Mouse (Mus musculus) forebrain, postnatal 0 days (tissue): ENCODE data around the gene Pan3. TPM values are rescaled to one million over a fixed set of nuclear protein-coding genes. Genes with fewer than 3 reads are reported as not detected.

ENCODE experiments used
- ATAC-seq: fragments of 200-750 bp; cut with Nextera tagmentation; 2 replicates; pipeline ENCODE4 v1.8.0; 2017; ENCODE audit warnings: mild to moderate bottlenecking, moderate library complexity
- DNase-seq: peaks from one replicate; pipeline ENCODE4 v3.0.0-alpha.2; 2015
- H3K27ac ChIP-seq: fragments of 300-500 bp; sonication (generic); 2 replicates; pipeline ENCODE4 v1.5.1; 2014; ENCODE audit warnings: low read depth, mild to moderate bottlenecking, antibody characterized with exemption, low read length, moderate library complexity, mixed read lengths
- H3K27me3 ChIP-seq: fragments of 300-500 bp; sonication (generic); 2 replicates; pipeline ENCODE4 v1.6.1; 2014; ENCODE audit warnings: mild to moderate bottlenecking, low read length, mixed read lengths; ENCODE audit not compliant: insufficient read depth
- H3K36me3 ChIP-seq: fragments of 300-500 bp; sonication (generic); 2 replicates; pipeline ENCODE4 v1.6.1; 2014; ENCODE audit warnings: mild to moderate bottlenecking, moderate library complexity; ENCODE audit not compliant: insufficient read depth
- H3K4me1 ChIP-seq: fragments of 300-500 bp; sonication (generic); 2 replicates; pipeline ENCODE4 v1.6.1; 2014; ENCODE audit warnings: antibody characterized with exemption; ENCODE audit not compliant: insufficient read depth
- H3K4me2 ChIP-seq: fragments of 300-500 bp; sonication (generic); 2 replicates; pipeline ENCODE4 v1.6.1; 2014; ENCODE audit warnings: low read depth, mild to moderate bottlenecking, moderate library complexity
- H3K4me3 ChIP-seq: fragments of 300-500 bp; sonication (generic); 2 replicates; pipeline ENCODE4 v1.5.1; 2014; ENCODE audit warnings: low read depth, low read length, mixed read lengths
- H3K9ac ChIP-seq: fragments of 300-500 bp; sonication (generic); 2 replicates; pipeline ENCODE4 v1.6.1; 2014; ENCODE audit warnings: mild to moderate bottlenecking
- H3K9me3 ChIP-seq: fragments of 300-500 bp; sonication (generic); 2 replicates; pipeline ENCODE4 v1.6.1; 2016; ENCODE audit warnings: low read length
- CTCF ChIP-seq: sonication (generic); IDR thresholded peaks from 2 replicates; pipeline ENCODE4 v1.5.1; 2016; ENCODE audit warnings: antibody characterized with exemption, control low read depth, low read depth
- WGBS: fragments of 180-500 bp; shearing (Covaris S2); extraction: QIAGEN DNeasy Blood & Tissue Kit; methylation state at CpG from one replicate; pipeline ENCODE4 v1.1.7; 2014; 5-methylcytosine and 5-hydroxymethylcytosine counted together
- polyA plus RNA-seq: library from polyadenylated mRNA; unstranded; fragments of >200 nt; fragmentation: Nextera tagmentation; extraction: Ambion mirVana; gene quantifications from 2 replicates; pipeline ENCODE4 v1.2.1, GENCODE M21; 2015
- total RNA-seq: library from RNA; depleted of rRNA; stranded (reverse); fragments of >200 nt; gene quantifications from 2 replicates; pipeline ENCODE4 v1.2.3, GENCODE M21; 2014; rRNA removed

Pan3 gene
- total RNA-seq (50.5 and 68.0 TPM in 2 replicates), polyA plus RNA-seq (39.0 and 52.6 TPM in 2 replicates)

DNA sequence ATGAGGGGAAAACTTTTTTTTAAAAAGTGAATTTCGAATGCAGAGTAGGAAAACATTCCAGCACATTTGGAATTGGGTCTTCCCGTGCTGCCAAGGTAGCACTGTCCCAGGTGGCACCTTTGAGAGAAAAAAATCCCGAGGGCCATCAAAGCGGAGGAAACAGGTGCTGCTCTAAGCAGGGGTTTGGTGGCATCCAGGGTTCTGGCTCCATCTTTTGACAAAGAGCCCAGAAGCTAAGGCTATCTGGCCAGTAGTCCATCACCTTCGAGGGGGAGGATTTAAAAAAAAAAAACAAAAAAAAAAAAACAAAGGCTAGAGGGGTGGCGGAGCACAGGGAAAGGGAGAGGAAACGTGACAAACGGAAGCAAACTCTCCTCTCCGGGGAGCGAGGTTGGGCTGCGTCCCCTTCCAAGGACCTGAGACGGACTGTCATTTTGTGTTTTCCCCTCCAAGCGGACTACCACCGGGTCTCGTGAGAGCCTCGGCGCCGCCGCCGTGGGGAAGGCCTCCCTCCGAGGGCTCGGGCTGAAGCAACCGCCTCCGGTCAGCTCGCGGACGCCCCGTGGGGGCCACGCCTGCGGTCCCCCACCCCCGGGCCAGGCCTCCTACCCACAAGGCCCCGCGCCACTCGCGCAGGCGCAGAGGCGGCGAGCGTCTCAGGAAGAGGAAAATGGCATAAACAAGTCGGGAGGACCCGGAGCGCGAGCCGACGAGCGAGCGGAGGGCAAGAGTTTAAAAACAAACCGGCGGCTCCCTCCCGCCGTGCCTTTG lies at the start of gene Pan3:
Gene Pan3, plus strand, starts transcription at position 627 of the 771 bp plus-strand sequence.
- H3K9ac ChIP-seq = peak within 1 kb of the TSS; percentile 91
- peaks cover 11% of the 10 kb centered on the region for H3K4me1 ChIP-seq
- 0 out of 2 replicates have a peak, but pooled peaks have one; percentile 3 for TF ChIP-seq CTCF
- ATAC-seq (peak; percentile 87), DNase-seq (peak; percentile 96)
- H3K4me3 ChIP-seq = peak within 1 kb of the TSS; percentile 95
- no peaks in the 10 kb centered on the region for H3K9me3 ChIP-seq
- peak within 1 kb of the TSS; percentile 80 for H3K4me2 ChIP-seq
- no peaks in the 10 kb centered on the region for H3K27me3 ChIP-seq
- no peaks in the 10 kb centered on the region for H3K36me3 ChIP-seq
- WGBS = 0% methylated on average over 49 of the region's 51 CpGs
- H3K27ac ChIP-seq = peak within 1 kb of the TSS; percentile 97

DNA sequence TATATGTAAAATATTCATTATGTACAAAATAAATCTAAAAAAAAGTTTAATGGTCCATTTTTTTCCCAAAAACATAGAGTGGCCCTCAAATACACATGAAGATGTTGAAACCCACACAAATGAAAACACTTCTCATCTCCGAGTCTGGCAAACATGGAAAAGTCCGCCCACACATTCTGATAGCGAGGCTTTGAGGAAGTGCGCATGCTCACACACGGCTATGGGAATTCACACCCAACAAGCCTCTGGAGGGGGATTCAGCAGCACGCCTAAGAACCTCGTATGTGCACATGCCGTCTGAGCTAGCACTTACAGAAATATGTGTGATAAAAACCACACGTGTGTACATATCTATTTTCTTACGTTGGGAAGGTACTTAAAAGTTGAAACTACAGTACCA lies 48.6 kb upstream of the Pan3 start:
- no peak overlapping the region for H3K9ac ChIP-seq
- no peak overlapping the region for H3K4me2 ChIP-seq
- ATAC-seq = no peak
- no peaks in the 10 kb centered on the region for H3K4me1 ChIP-seq
- no peaks in the 10 kb centered on the region for H3K9me3 ChIP-seq
- DNase-seq = no peak
- WGBS = 90% methylated on average over 10 of the region's 10 CpGs
- H3K27me3 ChIP-seq = no peaks in the 10 kb centered on the region
- TF ChIP-seq CTCF = no peak
- no peak overlapping the region for H3K27ac ChIP-seq
- no peak overlapping the region for H3K4me3 ChIP-seq
- H3K36me3 ChIP-seq = no peaks in the 10 kb centered on the region

DNA sequence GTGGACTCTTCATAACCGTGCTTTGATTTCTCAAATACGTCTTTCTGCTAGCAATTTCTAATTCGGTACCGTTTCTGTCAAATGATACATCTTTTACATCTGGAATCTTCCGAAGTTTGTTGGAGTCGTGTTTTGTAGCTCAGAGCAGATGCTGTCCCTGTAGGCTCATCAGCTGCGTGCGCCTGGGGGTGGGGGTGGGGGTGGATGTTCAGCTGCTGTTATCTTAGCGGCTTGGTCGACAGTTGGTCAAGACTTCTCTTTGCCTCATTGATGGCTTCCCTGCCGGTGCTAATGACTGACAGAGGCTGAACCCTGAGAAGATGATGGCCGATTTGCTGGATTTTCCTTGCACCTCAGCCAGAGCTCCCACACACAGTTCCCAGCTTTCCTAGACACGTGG lies 43.1 kb upstream of the Pan3 start:
- no peak overlapping the region for H3K4me2 ChIP-seq
- H3K9ac ChIP-seq = no peak overlapping the region
- H3K4me1 ChIP-seq = no peaks in the 10 kb centered on the region
- TF ChIP-seq CTCF = no peak
- H3K4me3 ChIP-seq = no peak overlapping the region
- H3K27ac ChIP-seq = no peak overlapping the region
- no peaks in the 10 kb centered on the region for H3K9me3 ChIP-seq
- DNase-seq (no peak), ATAC-seq (no peak)
- no peaks in the 10 kb centered on the region for H3K36me3 ChIP-seq
- no peaks in the 10 kb centered on the region for H3K27me3 ChIP-seq
- WGBS = 88% methylated on average over 13 of the region's 13 CpGs

DNA sequence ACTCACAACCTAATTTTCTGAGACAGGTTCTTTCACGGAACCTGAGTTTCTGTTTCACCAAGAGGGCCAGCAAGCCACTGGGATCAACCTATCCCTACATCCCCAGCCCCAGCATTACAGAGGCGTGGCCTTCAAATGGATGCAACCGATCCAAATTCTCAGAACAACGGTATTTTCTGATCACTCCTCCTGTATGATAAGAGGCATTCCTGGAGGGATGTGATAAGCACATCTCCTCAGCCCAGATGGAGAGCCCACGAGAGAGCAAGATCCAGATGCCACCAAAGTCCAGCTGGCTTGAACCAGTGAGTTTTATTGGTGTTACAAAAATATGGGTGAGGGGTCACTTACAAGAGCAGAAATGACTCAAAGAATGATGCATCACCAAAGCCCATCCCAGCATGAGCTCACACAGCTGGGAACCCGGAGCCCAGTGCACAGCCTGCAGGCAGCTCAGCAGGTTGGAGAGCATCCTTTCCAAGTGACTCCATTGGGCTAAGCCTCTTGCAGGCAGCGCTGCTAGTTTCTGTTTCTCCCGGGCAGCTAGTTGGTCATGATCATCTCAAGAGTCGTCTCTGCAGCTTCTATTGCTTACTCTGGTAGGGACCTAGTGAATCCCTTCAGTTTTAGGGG lies 41.5 kb upstream of the Pan3 start:
- no peak for ATAC-seq
- no peaks in the 10 kb centered on the region for H3K36me3 ChIP-seq
- H3K4me3 ChIP-seq = no peak overlapping the region
- H3K9me3 ChIP-seq = no peaks in the 10 kb centered on the region
- no peak overlapping the region for H3K27ac ChIP-seq
- no peak for TF ChIP-seq CTCF
- H3K4me2 ChIP-seq = no peak overlapping the region
- H3K4me1 ChIP-seq = no peaks in the 10 kb centered on the region
- H3K9ac ChIP-seq = no peak overlapping the region
- DNase-seq = no peak
- no peaks in the 10 kb centered on the region for H3K27me3 ChIP-seq
- 85% methylated on average over 9 of the region's 9 CpGs for WGBS

DNA sequence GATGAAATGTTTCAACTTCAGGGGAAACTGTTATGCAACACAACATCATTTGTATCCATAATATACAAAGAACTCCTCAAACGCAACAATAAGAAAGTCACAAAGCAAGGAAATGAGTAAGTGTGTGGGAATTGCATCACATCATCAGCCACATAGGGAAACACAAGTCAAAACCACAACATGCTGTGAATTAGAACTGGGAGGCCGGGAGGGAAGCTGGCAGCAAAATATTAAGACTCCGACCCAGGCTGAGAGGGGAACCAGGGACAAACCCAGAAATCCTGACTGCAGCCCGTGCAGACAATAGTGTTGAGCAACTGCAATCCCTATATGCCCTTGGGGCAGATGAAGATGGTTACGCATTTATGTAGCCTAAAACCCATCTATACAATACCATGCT lies 40.9 kb upstream of the Pan3 start:
- 92% methylated on average over 5 of the region's 5 CpGs for WGBS
- no peaks in the 10 kb centered on the region for H3K4me1 ChIP-seq
- H3K36me3 ChIP-seq = no peaks in the 10 kb centered on the region
- no peak overlapping the region for H3K4me2 ChIP-seq
- H3K9ac ChIP-seq = no peak overlapping the region
- H3K27me3 ChIP-seq = no peaks in the 10 kb centered on the region
- H3K27ac ChIP-seq = no peak overlapping the region
- no peak overlapping the region for H3K4me3 ChIP-seq
- ATAC-seq (no peak), DNase-seq (no peak)
- no peaks in the 10 kb centered on the region for H3K9me3 ChIP-seq
- TF ChIP-seq CTCF = no peak

DNA sequence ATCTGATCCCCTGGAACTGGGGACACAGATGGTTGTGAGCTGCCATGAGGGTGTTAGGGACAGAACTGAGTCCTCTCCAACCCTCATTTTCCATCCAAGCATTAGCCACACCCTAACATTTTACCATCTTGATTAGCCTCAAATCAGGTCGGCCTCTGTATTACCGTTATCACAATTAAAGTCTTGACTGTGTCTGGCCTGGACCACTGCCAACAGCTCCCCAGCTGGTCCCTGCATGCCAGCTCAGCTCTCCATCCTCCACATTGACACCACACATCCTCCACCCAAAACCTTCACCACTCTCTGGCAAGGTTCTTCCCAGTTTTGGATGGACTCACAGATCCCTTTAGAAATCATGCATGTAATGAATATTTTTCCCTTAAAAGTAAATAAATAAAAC lies 39.2 kb upstream of the Pan3 start:
- no peak for ATAC-seq
- H3K9me3 ChIP-seq = no peaks in the 10 kb centered on the region
- H3K36me3 ChIP-seq = no peaks in the 10 kb centered on the region
- no peak for DNase-seq
- TF ChIP-seq CTCF = no peak
- no peak overlapping the region for H3K4me3 ChIP-seq
- H3K27me3 ChIP-seq = no peaks in the 10 kb centered on the region
- WGBS = 34% methylated on average over 2 of the region's 2 CpGs
- H3K27ac ChIP-seq = no peak overlapping the region
- H3K4me1 ChIP-seq = no peaks in the 10 kb centered on the region
- H3K4me2 ChIP-seq = no peak overlapping the region
- no peak overlapping the region for H3K9ac ChIP-seq

DNA sequence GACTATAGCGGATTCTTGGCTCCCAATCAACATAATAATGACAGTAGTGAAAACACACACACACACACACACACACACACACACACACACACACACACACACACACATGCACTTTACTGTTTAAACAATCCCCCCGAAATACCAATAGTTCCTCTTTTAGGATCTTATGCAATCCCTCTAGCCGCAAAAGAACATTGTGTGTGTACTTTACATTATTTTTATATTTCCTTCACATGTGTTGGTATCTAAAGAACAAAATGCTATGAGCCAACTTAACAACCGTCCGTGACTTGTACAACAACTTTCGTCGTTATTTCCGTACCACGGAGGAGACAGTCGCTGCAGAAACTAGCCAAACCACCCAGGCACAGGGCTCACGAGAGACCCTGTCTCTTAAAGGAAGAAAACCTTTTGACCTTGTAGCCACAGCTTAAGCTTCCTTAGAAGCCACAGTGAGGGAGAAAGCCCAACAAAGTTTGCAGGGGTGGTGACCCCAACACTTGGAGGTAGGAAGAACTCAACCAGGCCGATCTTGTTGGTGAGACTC lies 37.2 kb upstream of the Pan3 start:
- no peak for TF ChIP-seq CTCF
- no peaks in the 10 kb centered on the region for H3K4me1 ChIP-seq
- ATAC-seq = no peak
- H3K36me3 ChIP-seq = no peaks in the 10 kb centered on the region
- H3K27me3 ChIP-seq = 0 out of 2 replicates have a peak, but pooled peaks cover 4% of the 10 kb centered on the region
- no peak for DNase-seq
- no peak overlapping the region for H3K4me2 ChIP-seq
- H3K9ac ChIP-seq = no peak overlapping the region
- H3K4me3 ChIP-seq = no peak overlapping the region
- H3K9me3 ChIP-seq = no peaks in the 10 kb centered on the region
- 81% methylated on average over 12 of the region's 12 CpGs for WGBS
- H3K27ac ChIP-seq = no peak overlapping the region
